Mouse (Mus musculus) fibroblast of lung, adult 2 months (primary cell): ENCODE measurements around the gene B4galt5.
"Not testable (repeated sequence)": the region's sequence is repeated elsewhere in the genome, so short reads cannot be mapped to it uniquely, and the experiment has no call there.

Experiments used
- DNase-seq: peaks from one replicate; pipeline ENCODE4 v3.0.0-alpha.2; 2011; ENCODE audit warnings: low read depth

B4galt5 gene

GRCm38 (mm10) chr2:167348376-167349282 is at the start of gene B4galt5:
Gene B4galt5 (minus strand): TSS chr2:167349183.
- DNase-seq: no peak

- DNase-seq: not testable (repeated sequence)
Observed at GRCm38 (mm10) chr2:167396420-167396819, 47.4 kb upstream of the B4galt5 start.

GRCm38 (mm10) chr2:167394426-167394825 is 45.4 kb upstream of the B4galt5 start:
- no peak for DNase-seq

GRCm38 (mm10) chr2:167386998-167387397 is 38.0 kb upstream of the B4galt5 start:
- DNase-seq: no peak

GRCm38 (mm10) chr2:167386456-167386855 is 37.5 kb upstream of the B4galt5 start:
- no peak for DNase-seq

- no peak for DNase-seq
Observed at GRCm38 (mm10) chr2:167383666-167384083, 34.7 kb upstream of the B4galt5 start.

- no peak for DNase-seq
Observed at GRCm38 (mm10) chr2:167382389-167382788, 33.4 kb upstream of the B4galt5 start.

- no peak for DNase-seq
Observed at GRCm38 (mm10) chr2:167381596-167381995, 32.6 kb upstream of the B4galt5 start.

GRCm38 (mm10) chr2:167380615-167381285 is 31.8 kb upstream of the B4galt5 start:
- no peak for DNase-seq

GRCm38 (mm10) chr2:167378972-167379371 is 30.0 kb upstream of the B4galt5 start:
- no peak for DNase-seq

GRCm38 (mm10) chr2:167377697-167378096 is 28.7 kb upstream of the B4galt5 start:
- no peak for DNase-seq

GRCm38 (mm10) chr2:167376160-167376564 is 27.2 kb upstream of the B4galt5 start:
- no peak for DNase-seq

- DNase-seq: no peak
Observed at GRCm38 (mm10) chr2:167375688-167376087, 26.7 kb upstream of the B4galt5 start.

GRCm38 (mm10) chr2:167375135-167375534 is 26.2 kb upstream of the B4galt5 start:
- DNase-seq: no peak

GRCm38 (mm10) chr2:167374191-167374805 is 25.3 kb upstream of the B4galt5 start:
- no peak for DNase-seq

- no peak for DNase-seq
Observed at GRCm38 (mm10) chr2:167373266-167373665, 24.3 kb upstream of the B4galt5 start.

- no peak for DNase-seq
Observed at GRCm38 (mm10) chr2:167371506-167371905, 22.5 kb upstream of the B4galt5 start.

GRCm38 (mm10) chr2:167368328-167368727 is 19.3 kb upstream of the B4galt5 start:
- no peak for DNase-seq

- no peak for DNase-seq
Observed at GRCm38 (mm10) chr2:167367777-167368281, 18.8 kb upstream of the B4galt5 start.

GRCm38 (mm10) chr2:167367325-167367724 is 18.3 kb upstream of the B4galt5 start:
- DNase-seq: no peak

- DNase-seq: no peak
Observed at GRCm38 (mm10) chr2:167365063-167365462, 16.1 kb upstream of the B4galt5 start.

- no peak for DNase-seq
Observed at GRCm38 (mm10) chr2:167363272-167364045, 14.5 kb upstream of the B4galt5 start.
